Mouse (Mus musculus) heart, embryonic 14.5 days (tissue): ENCODE results near the gene Soga1. TPM values are rescaled to one million over a fixed set of nuclear protein-coding genes. Genes with fewer than 3 reads are reported as not detected.

ENCODE experiments used
- ATAC-seq: fragments of 200-750 bp; cut with Nextera tagmentation; 2 replicates; pipeline ENCODE4 v1.8.0; 2017; ENCODE audit warnings: low read depth, moderate TSS enrichment; ENCODE audit not compliant: insufficient number of reproducible peaks, insufficient read depth, low FRiP score
- H3K27ac ChIP-seq, 2 experiments: fragments of 200-500 bp in 1 of 2; fragments of 300-500 bp in 1 of 2; sonication (generic) in 1 of 2; replicated peaks in 1 of 2; 2 replicates each; pipeline ENCODE4 v1.5.1; 2012 to 2014; ENCODE audit warnings: low read depth in 2 of 2, low read length in 2 of 2, control low read depth in 1 of 2, mild to moderate bottlenecking in 1 of 2, mixed read lengths in 1 of 2; ENCODE audit not compliant: control insufficient read depth in 1 of 2, insufficient read depth in 1 of 2
- H3K27me3 ChIP-seq: fragments of 300-500 bp; sonication (generic); 2 replicates; pipeline ENCODE4 v1.6.1; 2014; ENCODE audit warnings: mild to moderate bottlenecking, low read length, control low read depth; ENCODE audit not compliant: control insufficient read depth, insufficient read depth
- H3K36me3 ChIP-seq: fragments of 300-500 bp; sonication (generic); 2 replicates; pipeline ENCODE4 v1.6.1; 2014; ENCODE audit warnings: mild to moderate bottlenecking, control low read depth, low read length, mixed read lengths; ENCODE audit not compliant: control insufficient read depth, insufficient read depth
- H3K4me1 ChIP-seq, 2 experiments: fragments of 200-500 bp in 1 of 2; fragments of 300-500 bp in 1 of 2; sonication (generic) in 1 of 2; 2 replicates each; pipeline ENCODE4 v1.6.1; 2012 to 2014; ENCODE audit warnings: low read length in 2 of 2, control low read depth in 1 of 2, mixed read lengths in 1 of 2; ENCODE audit not compliant: control insufficient read depth in 2 of 2, insufficient read depth in 2 of 2
- H3K4me2 ChIP-seq: fragments of 300-500 bp; sonication (generic); 2 replicates; pipeline ENCODE4 v1.6.1; 2014; ENCODE audit warnings: mild to moderate bottlenecking, low read length
- H3K4me3 ChIP-seq, 2 experiments: fragments of 200-500 bp in 1 of 2; fragments of 300-500 bp in 1 of 2; sonication (generic) in 1 of 2; 2 replicates each; pipeline ENCODE4 v1.5.1; 2012 to 2014; ENCODE audit warnings: low read length in 2 of 2, mild to moderate bottlenecking in 2 of 2, control low read depth in 1 of 2, low read depth in 1 of 2, moderate library complexity in 1 of 2; ENCODE audit not compliant: control insufficient read depth in 1 of 2, insufficient read depth in 1 of 2
- H3K9ac ChIP-seq: fragments of 300-500 bp; sonication (generic); 2 replicates; pipeline ENCODE4 v1.6.1; 2014; ENCODE audit warnings: mild to moderate bottlenecking, low read length
- H3K9me3 ChIP-seq: fragments of 300-500 bp; sonication (generic); 2 replicates; pipeline ENCODE4 v1.6.1; 2016; ENCODE audit warnings: low read length, control low read depth; ENCODE audit not compliant: control insufficient read depth
- WGBS: fragments of 180-500 bp; shearing (Covaris S2); extraction: QIAGEN DNeasy Blood & Tissue Kit; methylation state at CpG from one replicate; pipeline ENCODE4 v1.1.7; 2014; 5-methylcytosine and 5-hydroxymethylcytosine counted together
- polyA plus RNA-seq: library from polyadenylated mRNA; unstranded; fragments of >200 nt; fragmentation: Nextera tagmentation; extraction: Ambion mirVana; gene quantifications from 2 replicates; pipeline ENCODE4 v1.2.1, GENCODE M21; 2014

Gene Soga1
- polyA plus RNA-seq, 1 experiment from 2014 or later: 5.0 TPM

DNA sequence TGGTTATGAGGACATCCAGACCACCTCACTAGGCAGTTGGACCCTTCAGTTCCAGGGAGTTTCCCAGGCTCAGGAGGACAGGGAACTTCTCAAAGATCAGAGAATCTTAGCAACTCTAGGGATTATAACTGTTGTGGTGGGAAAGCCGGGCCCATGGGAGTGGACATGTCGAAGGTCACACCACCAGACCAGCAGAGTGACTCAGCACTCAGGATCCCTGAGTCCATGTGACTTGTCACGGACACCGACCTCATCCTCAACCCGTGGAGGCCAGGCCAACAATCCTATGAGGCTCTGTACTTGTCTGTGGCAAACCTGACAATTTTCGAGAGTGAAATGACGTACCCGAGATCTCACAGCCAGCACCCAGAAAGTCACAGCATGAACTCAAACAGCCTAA is 42.7 kb downstream of the Soga1 start:
- ATAC-seq: no peak
- WGBS: 86% methylated on average over 8 of the region's 8 CpGs

DNA sequence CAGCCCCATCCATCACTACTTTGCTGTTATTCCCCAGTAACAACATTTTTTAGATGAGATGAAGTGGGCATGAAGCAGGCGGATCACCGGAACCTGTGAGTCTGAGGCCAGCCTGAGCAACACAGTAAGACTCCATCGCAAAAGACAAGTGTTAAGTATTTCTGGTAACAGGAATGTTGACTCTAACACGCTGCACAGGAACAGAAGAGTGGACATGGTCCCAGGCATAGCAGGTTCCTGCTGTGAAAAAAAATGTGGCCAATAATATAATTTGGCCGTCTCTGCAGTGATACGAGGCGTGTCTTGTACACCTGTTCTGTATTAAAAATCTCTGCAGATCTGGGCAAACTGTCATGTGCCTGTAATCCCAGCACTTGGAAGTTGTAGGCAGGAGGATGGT is 43.7 kb downstream of the Soga1 start:
- ATAC-seq: no peak
- Histone ChIP-seq H3K36me3 (peaks cover 88% of the 10 kb centered on the region), H3K27ac (no peak overlapping the region)

More for the DNA sequence above, 42.7 kb downstream of the Soga1 start:
- Histone ChIP-seq H3K4me3 (no peak overlapping the region), H3K9ac (no peak overlapping the region), H3K36me3 (peaks cover 88% of the 10 kb centered on the region), H3K27me3 (no peaks in the 10 kb centered on the region), H3K4me2 (no peak overlapping the region), H3K27ac (no peak overlapping the region), H3K4me1 (no peaks in the 10 kb centered on the region), H3K9me3 (no peaks in the 10 kb centered on the region)

DNA sequence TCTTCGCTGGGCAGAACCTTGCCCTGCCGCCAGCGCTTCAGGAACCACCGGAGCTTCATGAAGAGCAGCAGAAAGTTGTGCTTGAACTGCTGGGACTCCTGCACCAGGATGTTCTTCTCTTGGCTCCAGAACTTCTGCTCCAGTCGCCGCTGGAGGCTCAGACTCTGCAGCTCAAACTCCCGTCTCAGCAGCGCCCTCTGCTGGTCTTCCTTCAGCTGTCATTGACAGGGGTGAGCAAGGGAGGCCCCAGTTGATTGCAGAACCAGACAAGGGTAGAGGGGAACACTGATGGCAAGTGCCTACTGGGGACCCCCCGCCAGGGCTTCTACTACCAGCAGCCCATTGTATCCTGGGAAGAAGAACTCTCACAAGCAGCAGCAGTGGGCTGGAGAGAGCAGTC is 48.2 kb downstream of the Soga1 start:
- Histone ChIP-seq H3K27ac (no peak overlapping the region), H3K4me1 (peaks cover 4 to 12% of the 10 kb centered on the region in 2 experiments; a peak in 2 of 4 replicates), H3K36me3 (peaks cover 90% of the 10 kb centered on the region), H3K27me3 (no peaks in the 10 kb centered on the region), H3K9ac (no peak overlapping the region), H3K4me2 (no peak overlapping the region), H3K9me3 (no peaks in the 10 kb centered on the region), H3K4me3 (no peak overlapping the region)
- no peak for ATAC-seq
- 49% methylated on average over 9 of the region's 9 CpGs for WGBS

More for the DNA sequence above, 43.7 kb downstream of the Soga1 start:
- Histone ChIP-seq H3K4me2 (no peak overlapping the region), H3K4me1 (no peaks in the 10 kb centered on the region), H3K9me3 (no peaks in the 10 kb centered on the region), H3K27me3 (no peaks in the 10 kb centered on the region), H3K9ac (no peak overlapping the region), H3K4me3 (no peak overlapping the region)
- WGBS: 88% methylated on average over 7 of the region's 7 CpGs

DNA sequence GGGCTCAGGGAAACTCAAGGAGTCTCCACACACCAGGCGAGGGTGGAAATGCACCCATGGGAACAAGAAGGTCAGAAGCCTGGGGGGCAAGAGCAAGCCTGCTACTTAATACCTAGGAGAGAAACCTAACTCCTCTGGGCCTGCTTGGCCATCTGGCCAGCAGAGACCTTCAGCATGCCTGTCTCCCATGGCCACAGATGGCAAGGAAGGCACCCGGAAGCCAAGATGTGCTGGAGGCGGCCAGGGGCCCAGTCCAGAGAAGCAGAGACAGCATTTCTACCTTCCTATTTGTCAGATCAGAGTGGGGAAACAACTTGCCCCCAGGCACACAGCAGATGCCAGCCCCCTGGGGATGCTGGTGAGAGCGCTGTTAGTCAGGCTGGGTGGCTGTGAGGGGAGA is 50.8 kb downstream of the Soga1 start:
- Histone ChIP-seq H3K9ac (no peak overlapping the region), H3K4me3 (no peak overlapping the region), H3K27ac (peak overlapping the region; percentile 44 to 56), H3K4me1 (peaks cover 4 to 12% of the 10 kb centered on the region in 2 experiments; a peak in 2 of 4 replicates), H3K4me2 (no peak overlapping the region), H3K9me3 (peaks cover 5% of the 10 kb centered on the region; the same call in 1 of the 2 replicates), H3K36me3 (peaks cover 96% of the 10 kb centered on the region), H3K27me3 (no peaks in the 10 kb centered on the region)
- WGBS: 86% methylated on average over 4 of the region's 4 CpGs
- ATAC-seq: no peak

DNA sequence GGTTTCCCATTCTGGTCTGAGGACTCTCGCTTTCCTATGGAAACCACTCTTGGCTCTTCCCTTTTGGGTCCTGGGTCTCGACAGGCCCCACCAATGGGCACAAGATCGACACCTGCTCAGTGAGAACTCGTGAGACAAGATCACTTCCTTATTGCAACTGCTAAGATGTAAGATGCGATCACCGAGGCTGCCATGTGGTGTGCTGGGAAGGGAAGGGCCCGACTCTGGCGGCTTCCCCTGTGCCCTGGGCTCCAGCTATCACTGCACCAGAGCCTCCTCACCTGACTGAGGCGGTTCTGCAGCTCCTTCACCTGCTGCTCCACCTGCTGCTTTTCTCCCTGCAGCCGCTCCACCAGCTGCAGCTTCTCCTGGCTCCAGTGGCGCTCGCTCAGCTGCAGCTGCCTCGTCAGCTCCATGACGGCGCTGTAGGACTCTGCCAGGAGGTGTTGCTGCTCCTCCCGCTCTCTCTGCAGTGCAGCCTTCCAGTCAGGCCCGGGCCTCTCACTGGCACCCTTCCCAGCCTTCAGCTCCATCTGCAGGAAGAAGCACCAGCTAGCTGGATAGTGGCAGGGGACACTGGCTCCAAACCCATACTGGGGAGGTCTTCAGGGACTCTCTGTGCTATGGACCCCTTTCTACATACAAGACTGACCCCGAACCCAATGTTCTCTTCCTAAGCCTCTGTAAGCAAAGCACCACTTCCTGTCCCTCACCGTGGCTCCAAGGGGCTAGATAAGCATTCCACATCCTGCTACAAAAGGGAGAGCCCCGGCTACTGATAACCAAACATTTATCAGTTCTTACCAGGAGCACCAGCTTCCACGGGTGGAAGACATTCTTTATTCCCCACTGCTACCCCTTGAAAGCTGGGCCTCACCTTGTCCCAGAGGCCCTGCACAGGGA is 51.7 kb downstream of the Soga1 start:
- H3K27ac ChIP-seq: peak overlapping the region; percentile 44 to 56
- ATAC-seq: peak; percentile 60

DNA sequence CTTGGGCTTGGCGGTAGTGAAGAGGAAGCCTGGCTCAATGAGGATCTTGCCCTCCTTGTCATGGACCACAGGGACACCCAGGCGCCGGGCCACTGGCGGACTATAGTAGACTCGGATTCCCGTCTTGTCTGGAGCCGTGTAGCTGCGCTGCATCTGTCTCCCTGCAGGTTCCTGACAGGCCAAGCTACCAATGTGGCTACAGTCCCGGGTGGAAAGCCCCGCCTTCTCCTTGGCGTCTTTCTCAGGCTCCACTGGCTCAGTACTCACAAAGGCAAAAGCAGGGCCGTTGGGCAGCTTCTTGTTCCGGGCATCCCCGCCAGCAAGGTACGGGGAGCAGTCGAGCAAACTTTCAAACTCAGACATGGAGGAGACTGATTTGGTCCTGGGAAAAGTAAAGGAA is 57.9 kb downstream of the Soga1 start:
- WGBS: 93% methylated on average over 16 of the region's 16 CpGs
- Histone ChIP-seq H3K27ac (no peak overlapping the region), H3K4me2 (no peak overlapping the region), H3K4me1 (peaks cover 6 to 14% of the 10 kb centered on the region in 2 experiments; a peak in 3 of 4 replicates), H3K36me3 (peaks cover 100% of the 10 kb centered on the region), H3K4me3 (no peak overlapping the region), H3K9ac (no peak overlapping the region), H3K9me3 (peaks cover 5% of the 10 kb centered on the region; the same call in 1 of the 2 replicates), H3K27me3 (no peaks in the 10 kb centered on the region)
- ATAC-seq: no peak

More for the DNA sequence above, 51.7 kb downstream of the Soga1 start:
- Histone ChIP-seq H3K4me3 (no peak overlapping the region), H3K4me2 (no peak overlapping the region), H3K9ac (0 out of 2 replicates have a peak overlapping the region, but pooled peaks have one; percentile 21), H3K4me1 (peaks cover 4 to 12% of the 10 kb centered on the region in 2 experiments; a peak in 2 of 4 replicates), H3K27me3 (no peaks in the 10 kb centered on the region), H3K36me3 (peaks cover 96% of the 10 kb centered on the region), H3K9me3 (peaks cover 5% of the 10 kb centered on the region; the same call in 1 of the 2 replicates)
- 59% methylated on average over 21 of the region's 21 CpGs for WGBS

DNA sequence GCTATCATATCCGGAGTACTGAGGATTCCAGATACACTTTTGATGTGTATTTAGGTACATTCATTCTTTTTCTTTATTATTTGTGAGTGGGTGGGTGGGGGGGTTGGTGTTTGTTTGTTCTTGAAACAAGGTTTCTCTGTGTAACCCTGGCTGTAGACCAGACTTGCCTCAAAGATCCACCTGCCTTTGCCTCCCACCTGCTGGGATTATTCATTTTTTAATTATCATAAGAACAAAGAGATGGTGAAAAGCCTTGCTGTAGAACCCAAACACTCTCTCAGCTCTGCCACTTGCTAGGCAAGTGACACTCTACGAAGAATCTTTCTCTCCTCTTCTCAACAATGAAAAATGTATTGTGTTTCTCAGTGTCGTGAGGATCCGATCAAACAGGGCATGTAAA is 59.8 kb downstream of the Soga1 start:
- H3K27me3 ChIP-seq: no peaks in the 10 kb centered on the region
- H3K9ac ChIP-seq: no peak overlapping the region
- H3K36me3 ChIP-seq: peaks cover 100% of the 10 kb centered on the region
- no peak for ATAC-seq
- H3K9me3 ChIP-seq: no peaks in the 10 kb centered on the region
- no peak overlapping the region for H3K4me2 ChIP-seq
- WGBS: 91% methylated on average over 4 of the region's 4 CpGs
- H3K4me3 ChIP-seq: no peak overlapping the region
- H3K4me1 ChIP-seq: peaks cover 6 to 14% of the 10 kb centered on the region in 2 experiments; a peak in 3 of 4 replicates
- H3K27ac ChIP-seq: no peak overlapping the region
